Mouse (Mus musculus): ENCODE results near the gene Rpl23a. TPM values are rescaled to one million over a fixed set of nuclear protein-coding genes. Genes with fewer than 3 reads are reported as not detected.
"Not testable (repeated sequence)": the region's sequence is repeated elsewhere in the genome, so short reads cannot be mapped to it uniquely, and the experiment has no call there.

Gene Rpl23a
- total and polyA plus RNA-seq, 3 experiments = 2,892 to 4,112 TPM; not detected in 1

DNA sequence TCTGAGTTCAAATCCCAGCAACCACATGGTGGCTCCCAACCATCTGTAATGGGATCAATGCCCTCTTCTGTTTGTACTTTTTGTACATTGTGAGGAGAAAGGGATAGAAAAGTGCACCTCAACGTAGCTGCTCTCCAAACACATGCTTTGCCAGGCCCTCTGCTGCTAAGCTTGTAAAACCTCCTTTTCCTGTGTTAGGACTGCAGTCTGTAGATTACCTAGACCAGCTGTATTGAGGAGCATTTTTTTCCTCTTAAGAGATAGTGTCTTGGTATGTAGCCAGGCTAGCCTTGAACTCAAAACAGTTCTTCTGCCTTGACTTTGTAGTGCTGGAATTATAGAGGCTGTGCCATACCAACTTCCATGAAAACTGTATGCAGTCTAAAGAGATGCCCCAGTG is 47.3 kb downstream of the Rpl23a start (continued):
- no peak for TF ChIP-seq ELF1 (IDR thresholded peaks at IDR 0.05; ENCODE audit: low read depth, low read length)
- TF ChIP-seq USF2 (IDR thresholded peaks at IDR 0.05; ENCODE audit: borderline replicate concordance in 1 of 2, insufficient read depth in 1 of 2, low read depth in 1 of 2, low read length in 2 of 2) = no peak
- TF ChIP-seq KAT2A (conservative IDR thresholded peaks at IDR 0.05; ENCODE audit: low read depth, low read length) = no peak
- 0 out of 2 replicates have a peak, but pooled peaks have one; percentile 52 for TF ChIP-seq MYC (IDR thresholded peaks at IDR 0.05; ENCODE audit: low read depth, low read length)
- peak; percentile 68 for TF ChIP-seq TAL1 (IDR thresholded peaks at IDR 0.05; ENCODE audit: low read length)
- TF ChIP-seq NELFE (IDR thresholded peaks at IDR 0.05; ENCODE audit: low read depth, low read length) = no peak
- TF ChIP-seq MXI1 (IDR thresholded peaks at IDR 0.05; ENCODE audit: low read depth, low read length) = peak; percentile 48; the same call in 1 of the 2 replicates

- H3K9me3 ChIP-seq (replicated peaks; ENCODE audit: insufficient read depth, low read length); H3K27ac ChIP-seq (ENCODE audit: control insufficient read depth, low read depth, low read length); H3K27me3 ChIP-seq (ENCODE audit: control insufficient read depth in 1 of 2, insufficient read depth in 2 of 2, low read length in 2 of 2); H3K79me2 ChIP-seq (ENCODE audit: control insufficient read depth, insufficient read depth, low read length, poor library complexity); DNase-seq (ENCODE audit: low read depth, low spot score); H3K4me3 ChIP-seq (ENCODE audit: control insufficient read depth in 1 of 2, insufficient read depth in 1 of 2, low read depth in 2 of 2, low read length in 2 of 2); H3K9ac ChIP-seq (ENCODE audit: control insufficient read depth, low read depth, low read length, poor library complexity, severe bottlenecking): not testable (repeated sequence)
- H3K4me1 ChIP-seq (ENCODE audit: control insufficient read depth in 1 of 2, insufficient read depth in 2 of 2, low read length in 2 of 2) = peaks cover 32 to 41% of the 10 kb centered on the region in 2 experiments
- H3K36me3 ChIP-seq (ENCODE audit: control insufficient read depth in 1 of 2, insufficient read depth in 2 of 2, low read length in 2 of 2) = peaks cover 0 to 34% of the 10 kb centered on the region in 2 experiments; a peak in 2 of 4 replicates
Observed at GRCm38 (mm10) chr11:78135314-78135713, 48.1 kb downstream of the Rpl23a start.

- Histone ChIP-seq H3K4me1 (ENCODE audit: control insufficient read depth in 1 of 2, insufficient read depth in 2 of 2, low read length in 2 of 2) (peaks cover 35 to 44% of the 10 kb centered on the region in 2 experiments), H3K9ac (ENCODE audit: control insufficient read depth, low read depth, low read length, poor library complexity, severe bottlenecking) (no peak overlapping the region), H3K27me3 (ENCODE audit: control insufficient read depth in 1 of 2, insufficient read depth in 2 of 2, low read length in 2 of 2) (no peaks in the 10 kb centered on the region), H3K79me2 (ENCODE audit: control insufficient read depth, insufficient read depth, low read length, poor library complexity) (no peaks in the 10 kb centered on the region), H3K9me3 (replicated peaks; ENCODE audit: insufficient read depth, low read length) (no peaks in the 10 kb centered on the region), H3K36me3 (ENCODE audit: control insufficient read depth in 1 of 2, insufficient read depth in 2 of 2, low read length in 2 of 2) (peaks cover 0 to 38% of the 10 kb centered on the region in 2 experiments; a peak in 2 of 4 replicates), H3K27ac (ENCODE audit: control insufficient read depth, low read depth, low read length) (no peak overlapping the region), H3K4me3 (ENCODE audit: control insufficient read depth in 1 of 2, insufficient read depth in 1 of 2, low read depth in 2 of 2, low read length in 2 of 2) (no peak overlapping the region)
- DNase-seq (ENCODE audit: low read depth, low spot score) = no peak
- TF ChIP-seq ZKSCAN1 (IDR thresholded peaks at IDR 0.05; ENCODE audit: low read depth, low read length) = no peak
- TF ChIP-seq ZC3H11A (IDR thresholded peaks at IDR 0.05; ENCODE audit: low read depth, low read length) = peak; percentile 13; the same call in 1 of the 2 replicates
Observed at GRCm38 (mm10) chr11:78134344-78134743, 49.0 kb downstream of the Rpl23a start.

DNA sequence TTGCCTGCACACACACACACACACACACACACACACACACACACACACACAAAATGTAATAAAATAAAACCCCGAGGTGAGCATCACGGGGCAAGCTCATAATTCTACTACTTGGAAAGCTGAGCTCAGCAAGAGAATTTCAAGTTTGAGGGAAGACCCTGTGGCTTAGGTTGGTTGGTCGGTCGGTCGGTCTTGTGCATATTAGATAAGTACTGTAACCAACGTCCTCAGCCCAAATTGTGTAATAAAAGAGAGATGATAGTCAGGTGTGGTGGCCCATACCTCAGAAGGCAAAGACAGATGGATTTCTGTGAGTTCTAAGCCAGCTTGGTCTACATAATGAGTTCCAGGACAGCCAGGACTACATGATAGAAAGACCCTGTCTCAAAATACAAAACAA is 49.5 kb downstream of the Rpl23a start:
- Histone ChIP-seq H3K79me2 (ENCODE audit: control insufficient read depth, insufficient read depth, low read length, poor library complexity) (no peaks in the 10 kb centered on the region), H3K9me3 (replicated peaks; ENCODE audit: insufficient read depth, low read length) (no peaks in the 10 kb centered on the region), H3K4me1 (ENCODE audit: control insufficient read depth in 1 of 2, insufficient read depth in 2 of 2, low read length in 2 of 2) (peaks cover 38 to 48% of the 10 kb centered on the region in 2 experiments), H3K9ac (ENCODE audit: control insufficient read depth, low read depth, low read length, poor library complexity, severe bottlenecking) (peak overlapping the region; percentile 1; the same call in 1 of the 2 replicates), H3K4me3 (ENCODE audit: control insufficient read depth in 1 of 2, insufficient read depth in 1 of 2, low read depth in 2 of 2, low read length in 2 of 2) (no peak overlapping the region), H3K27ac (ENCODE audit: control insufficient read depth, low read depth, low read length) (peak overlapping the region; percentile 10; the same call in 1 of the 2 replicates), H3K27me3 (ENCODE audit: control insufficient read depth in 1 of 2, insufficient read depth in 2 of 2, low read length in 2 of 2) (no peaks in the 10 kb centered on the region), H3K36me3 (ENCODE audit: control insufficient read depth in 1 of 2, insufficient read depth in 2 of 2, low read length in 2 of 2) (peaks cover 0 to 39% of the 10 kb centered on the region in 2 experiments; a peak in 2 of 4 replicates)
- peak; percentile 60 for DNase-seq (ENCODE audit: low read depth, low spot score)
- TF ChIP-seq MAX (IDR thresholded peaks at IDR 0.05; ENCODE audit: low read length) (no peak), UBTF (IDR thresholded peaks at IDR 0.05; ENCODE audit: borderline replicate concordance, insufficient read depth, low read depth, low read length) (no peak), ETS1 (IDR thresholded peaks at IDR 0.05; ENCODE audit: low read depth, low read length) (peak; percentile 38; the same call in 1 of the 2 replicates), EP300 (IDR thresholded peaks at IDR 0.05; ENCODE audit: low read depth in 1 of 2, low read length in 2 of 2) (peak; percentile 33 to 68; a peak in 3 of 4 replicates), TCF12 (IDR thresholded peaks at IDR 0.05; ENCODE audit: low read depth, low read length) (peak; percentile 61), RCOR1 (IDR thresholded peaks at IDR 0.05; ENCODE audit: low read depth, low read length) (no peak), ZKSCAN1 (IDR thresholded peaks at IDR 0.05; ENCODE audit: low read depth, low read length) (no peak), MYB (IDR thresholded peaks at IDR 0.05; ENCODE audit: low read depth, low read length) (0 out of 2 replicates have a peak, but pooled peaks have one; percentile 14)
